Mouse (Mus musculus): ENCODE results near the gene Eif4a1. TPM values are rescaled to one million over a fixed set of nuclear protein-coding genes. Genes with fewer than 3 reads are reported as not detected.
A peak's percentile ranks its signal among the peaks of the same experiment; 100 is the strongest.

The Eif4a1 gene
- total and polyA plus RNA-seq, 3 experiments = 1,622 to 2,161 (median 1,728) TPM

- TF ChIP-seq ETS1 (conservative IDR thresholded peaks at IDR 0.05; ENCODE audit: low read depth, low read length) (0 out of 2 replicates have a peak, but pooled peaks have one; percentile 68), CHD2 (IDR thresholded peaks at IDR 0.05; ENCODE audit: low read length) (peak; percentile 90), USF2 (conservative IDR thresholded peaks at IDR 0.05; ENCODE audit: low read depth, low read length) (no peak; the same call in 1 of the 2 replicates), CHD1 (IDR thresholded peaks at IDR 0.05; ENCODE audit: low read depth, low read length) (peak; percentile 34; the same call in 1 of the 2 replicates), MXI1 (IDR thresholded peaks at IDR 0.05; ENCODE audit: low read depth, low read length) (peak; percentile 77), POLR2A (IDR thresholded peaks at IDR 0.05; ENCODE audit: low read depth, low read length) (peak; percentile 85), PAX5 (IDR thresholded peaks at IDR 0.05; ENCODE audit: low read length) (no peak), UBTF (IDR thresholded peaks at IDR 0.05; ENCODE audit: low read depth, low read length) (no peak), MAX (IDR thresholded peaks at IDR 0.05; ENCODE audit: low read length) (peak; percentile 83), E2F4 (IDR thresholded peaks at IDR 0.05; ENCODE audit: insufficient replicate concordance, low read depth, low read length) (0 out of 2 replicates have a peak, but pooled peaks have one; percentile 52), TBP (conservative IDR thresholded peaks at IDR 0.05; ENCODE audit: low read depth, low read length) (peak; percentile 65; the same call in 1 of the 2 replicates), ZMIZ1 (IDR thresholded peaks at IDR 0.05; ENCODE audit: low read depth, low read length) (peak; percentile 93; the same call in 1 of the 2 replicates), EP300 (IDR thresholded peaks at IDR 0.05; ENCODE audit: low read length) (peak; percentile 83), RCOR1 (conservative IDR thresholded peaks at IDR 0.05; ENCODE audit: low read depth, low read length) (peak; percentile 76), GABPA (IDR thresholded peaks at IDR 0.05; ENCODE audit: insufficient replicate concordance, low read depth, low read length) (no peak), HCFC1 (IDR thresholded peaks at IDR 0.05; ENCODE audit: low read depth, low read length) (peak; percentile 57), ZC3H11A (IDR thresholded peaks at IDR 0.05; ENCODE audit: low read depth, low read length) (no peak), ELF1 (IDR thresholded peaks at IDR 0.05; ENCODE audit: low read depth, low read length) (peak; percentile 74), NRF1 (IDR thresholded peaks at IDR 0.05; ENCODE audit: low read depth, low read length) (0 out of 2 replicates have a peak, but pooled peaks have one; percentile 7)
Observed at GRCm38 (mm10) chr11:69665961-69666664, 6.1 kb downstream of the Eif4a1 start, which contains the start of gene Cd68 (continued).

- in situ Hi-C loops (cut with MboI; ENCODE audit: low pct_ligation_motif_present, low pct_unique_long_range_greater_than_20kb, low sequenced_read_pairs) (no loop called here), dilution Hi-C loops (cut with MboI; ENCODE audit: extremely low pct_ligation_motif_present, extremely low pct_unique_long_range_greater_than_20kb, low sequenced_read_pairs) (no loop called here)
- Histone ChIP-seq H3K36me3 (replicated peaks in 1 of 2; ENCODE audit: control insufficient read depth in 1 of 2, insufficient read depth in 1 of 2, low read length in 1 of 2) (peaks cover 44 to 55% of the 10 kb centered on the region in 2 experiments), H3K9me3 (replicated peaks; ENCODE audit: low read length) (no peaks in the 10 kb centered on the region), H3K27me3 (replicated peaks) (no peaks in the 10 kb centered on the region), H3K79me2 (replicated peaks; ENCODE audit: control insufficient read depth, extremely low read depth, insufficient read depth, poor library complexity, severe bottlenecking) (peaks cover 50% of the 10 kb centered on the region), H3K4me3 (replicated peaks in 1 of 3; ENCODE audit: low read depth in 2 of 3, low read length in 2 of 3, poor library complexity in 1 of 3) (peak overlapping the region; percentile 42 to 70 (median 66)), H3K4me2 (ENCODE audit: insufficient read depth, low read depth, poor library complexity, severe bottlenecking) (0 out of 2 replicates have a peak overlapping the region, but pooled peaks have one; percentile 65), H3K9ac (ENCODE audit: insufficient read depth, low read depth) (0 out of 2 replicates have a peak overlapping the region, but pooled peaks have one; percentile 6), H3K27ac (ENCODE audit: insufficient read depth, low read depth) (peak overlapping the region; percentile 95), H3K4me1 (ENCODE audit: control insufficient read depth in 1 of 2, insufficient read depth in 2 of 2) (peaks cover 25 to 74% of the 10 kb centered on the region in 2 experiments)
- no peak for TF ChIP-seq MXI1 (IDR thresholded peaks at IDR 0.05; ENCODE audit: low read depth, low read length)
- no peak for TF ChIP-seq MYC (IDR thresholded peaks at IDR 0.05; ENCODE audit: low read depth, low read length)
- no peak; the same call in 1 of the 2 replicates for TF ChIP-seq MAX (IDR thresholded peaks at IDR 0.05; ENCODE audit: low read length)
- 0 out of 2 replicates have a peak, but pooled peaks have one; percentile 55 for TF ChIP-seq CHD1 (IDR thresholded peaks at IDR 0.05; ENCODE audit: low read depth, low read length)
- TF ChIP-seq NELFE (IDR thresholded peaks at IDR 0.05; ENCODE audit: low read depth, low read length) = 0 out of 2 replicates have a peak, but pooled peaks have one; percentile 25
- no peak for TF ChIP-seq HCFC1 (IDR thresholded peaks at IDR 0.05; ENCODE audit: low read depth, low read length)
- no peak for TF ChIP-seq KAT2A (IDR thresholded peaks at IDR 0.05; ENCODE audit: insufficient replicate concordance, low read length)
- DNase-seq (ENCODE audit: extremely low read depth) = no peak
Observed at GRCm38 (mm10) chr11:69665457-69665960, 6.7 kb downstream of the Eif4a1 start.

Measured in CH12.LX (cell line).